13 mouse cellular contexts compared by ENCODE assay signal in the genomic region with DNA sequence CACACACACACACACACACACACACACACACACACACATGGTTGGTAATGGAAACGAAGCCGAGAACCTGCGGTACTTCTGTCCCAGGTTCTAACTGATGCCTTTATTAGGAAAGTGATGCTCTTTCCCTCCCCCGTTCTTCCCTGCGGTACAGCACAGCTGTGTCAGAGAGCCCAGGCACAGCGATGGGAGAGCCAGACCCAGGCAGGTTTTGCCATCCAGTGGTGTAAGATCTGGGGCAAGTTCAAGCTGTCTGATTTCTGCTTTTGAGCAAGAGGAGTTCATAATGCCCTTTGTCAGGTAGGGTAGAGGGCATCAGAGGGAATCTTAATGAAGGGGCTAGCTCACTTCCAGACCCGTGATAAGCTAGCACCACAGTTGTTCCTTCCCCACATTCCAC.
"Had no signal": no experiment of that assay in that cellular context is flagged by ENCODE, and none has a peak within 500 bp of the region (broad histone marks: within the 10 kb centered on the region; RNA-seq: fewer than 3 reads in every experiment).

No protein-coding gene starts in this region.

- DNase-seq: kidney, adult 9 months; kidney, postnatal 14 days; kidney, postnatal 4 days; liver, postnatal 0 days; lung, embryonic 14.5 days; thymus, adult 18-20 months; thymus, postnatal 36 days had no signal

- H3K27me3 ChIP-seq: limb, embryonic 12.5 days; midbrain, embryonic 13.5 days had no signal

- H3K4me1 ChIP-seq: midbrain, embryonic 13.5 days had no signal

- ATAC-seq: liver, postnatal 0 days; lung, postnatal 0 days; midbrain, embryonic 13.5 days had no signal

- H3K9ac ChIP-seq: limb, embryonic 12.5 days; liver, embryonic 14.5 days; liver, postnatal 0 days; lung, embryonic 14.5 days; midbrain, embryonic 13.5 days had no signal

- H3K27ac ChIP-seq: limb, embryonic 12.5 days; liver, embryonic 14.5 days; macrophage; midbrain, embryonic 13.5 days had no signal

- H3K36me3 ChIP-seq: limb, embryonic 12.5 days; midbrain, embryonic 13.5 days had no signal

- H3K4me3 ChIP-seq: limb, embryonic 12.5 days; midbrain, embryonic 13.5 days had no signal

- H3K4me2 ChIP-seq: limb, embryonic 12.5 days; liver, embryonic 11.5 days; lung, embryonic 14.5 days; midbrain, embryonic 13.5 days had no signal
